Mouse (Mus musculus) kidney, postnatal 14 days (tissue): ENCODE measurements around the gene Gm17268.
A peak's percentile ranks its signal among the peaks of the same experiment; 100 is the strongest.

Experiments
- DNase-seq: peaks from one replicate; pipeline ENCODE4 v3.0.0; 2022; ENCODE audit warnings: mixed read lengths

Gm17268 gene

DNA sequence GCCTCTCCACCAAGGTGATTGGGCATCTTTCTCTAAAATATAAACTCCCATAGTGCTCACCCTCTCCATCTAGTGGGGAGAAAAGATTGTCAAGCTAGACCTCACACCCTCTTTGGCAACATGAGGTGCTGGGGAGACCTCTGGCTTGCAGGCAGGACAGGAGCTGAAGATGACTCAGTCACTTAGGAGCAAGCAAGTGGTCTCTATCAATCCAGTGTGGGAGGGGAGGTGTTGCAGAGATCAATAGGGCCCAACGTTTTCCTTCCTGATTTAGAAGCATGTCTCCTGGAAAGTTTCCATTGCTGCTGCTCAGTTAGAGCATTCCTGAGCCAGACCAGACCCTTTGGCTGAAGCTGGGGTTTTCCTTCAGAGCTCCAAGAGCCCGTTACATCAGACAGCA, at the start of gene Gm17268:
Gene Gm17268 (minus strand): TSS at position 28 of the 400 bp plus-strand sequence.
- no peak for DNase-seq

DNA sequence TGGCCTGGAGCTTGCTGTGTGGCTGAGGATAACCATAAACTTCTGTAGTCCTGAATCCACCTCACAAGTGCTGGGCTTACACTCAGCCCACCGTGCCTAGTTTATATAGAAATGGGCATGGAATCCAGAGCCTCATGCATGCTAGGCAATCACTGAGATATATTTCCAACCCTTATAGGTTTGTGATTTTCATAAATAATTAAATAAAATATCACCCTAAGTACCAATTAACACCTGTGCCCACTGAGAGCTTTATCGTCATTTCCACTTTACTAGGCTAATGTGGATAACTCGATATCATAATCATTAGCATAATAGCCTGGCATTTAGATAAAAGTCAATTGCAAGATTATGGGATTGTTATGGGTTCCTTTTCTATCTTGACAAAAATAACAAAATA, 46.0 kb upstream of the Gm17268 start:
- no peak for DNase-seq

DNA sequence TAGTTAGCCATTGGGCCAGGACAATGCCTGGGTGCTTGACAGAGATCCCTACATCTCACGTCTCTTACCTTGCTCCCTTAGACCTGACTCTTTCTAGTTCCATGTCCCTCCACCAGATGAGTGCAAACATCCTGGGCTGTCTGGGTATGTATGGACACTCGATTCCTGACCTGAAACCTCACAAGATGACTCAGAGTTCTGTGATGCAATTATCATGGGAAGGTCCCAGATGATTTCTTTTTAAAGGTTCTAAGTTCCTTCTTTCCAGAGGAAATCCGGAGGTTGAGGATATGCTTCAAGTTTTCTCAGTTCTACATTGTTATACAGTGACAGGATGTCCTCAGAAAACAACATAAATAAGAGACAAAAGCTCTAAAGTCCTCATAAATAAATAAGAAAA, 42.5 kb upstream of the Gm17268 start:
- no peak for DNase-seq

GRCm38 (mm10) chr11:82078136-82078730, 39.9 kb upstream of the Gm17268 start:
- DNase-seq: no peak

- no peak for DNase-seq
Measured at GRCm38 (mm10) chr11:82077031-82077430, 38.7 kb upstream of the Gm17268 start.

- DNase-seq: no peak
Measured at GRCm38 (mm10) chr11:82073686-82074085, 35.3 kb upstream of the Gm17268 start.

GRCm38 (mm10) chr11:82072984-82073383, 34.6 kb upstream of the Gm17268 start:
- DNase-seq: no peak

DNA sequence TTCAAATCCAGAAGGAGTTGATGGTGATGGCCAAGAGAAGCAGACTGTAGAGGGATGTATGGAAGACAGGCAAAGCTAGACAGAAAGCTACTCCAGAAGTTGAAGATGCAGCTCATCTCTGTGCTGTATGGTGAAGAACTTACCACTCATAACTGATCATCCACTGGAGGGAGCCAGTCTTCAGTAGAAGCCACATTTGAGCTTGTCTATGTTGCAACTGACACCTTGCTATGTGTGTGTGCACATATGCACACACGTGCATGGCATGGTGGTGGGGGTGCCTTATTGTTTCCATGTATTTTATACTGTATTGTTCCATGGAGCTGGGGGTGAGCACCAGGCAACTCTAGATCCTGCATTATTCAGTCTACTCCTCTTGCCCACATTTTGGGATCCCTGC, 34.0 kb upstream of the Gm17268 start:
- no peak for DNase-seq

DNA sequence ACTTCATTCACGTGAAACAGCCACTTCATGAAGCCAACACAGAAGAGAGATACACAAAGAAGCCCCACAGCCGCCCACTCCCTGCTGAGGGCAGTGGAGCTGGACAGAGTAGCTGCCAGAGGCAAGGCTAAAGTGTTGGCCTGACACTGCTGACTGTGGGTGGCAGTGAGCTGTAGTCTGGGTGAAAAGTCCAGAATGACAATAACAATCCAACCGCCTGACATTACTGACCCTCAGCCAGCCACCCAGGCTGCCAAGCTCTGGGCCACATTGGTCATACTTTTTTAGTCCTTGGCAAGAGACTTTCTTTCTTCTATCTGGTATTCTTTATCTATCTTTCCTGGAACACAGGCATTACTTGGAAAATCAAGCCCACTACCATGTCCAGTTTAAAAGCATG, 32.7 kb upstream of the Gm17268 start:
- no peak for DNase-seq

GRCm38 (mm10) chr11:82066953-82067571, 28.7 kb upstream of the Gm17268 start:
- DNase-seq: no peak

- no peak for DNase-seq
Measured at GRCm38 (mm10) chr11:82063454-82063853, 25.1 kb upstream of the Gm17268 start.

DNA sequence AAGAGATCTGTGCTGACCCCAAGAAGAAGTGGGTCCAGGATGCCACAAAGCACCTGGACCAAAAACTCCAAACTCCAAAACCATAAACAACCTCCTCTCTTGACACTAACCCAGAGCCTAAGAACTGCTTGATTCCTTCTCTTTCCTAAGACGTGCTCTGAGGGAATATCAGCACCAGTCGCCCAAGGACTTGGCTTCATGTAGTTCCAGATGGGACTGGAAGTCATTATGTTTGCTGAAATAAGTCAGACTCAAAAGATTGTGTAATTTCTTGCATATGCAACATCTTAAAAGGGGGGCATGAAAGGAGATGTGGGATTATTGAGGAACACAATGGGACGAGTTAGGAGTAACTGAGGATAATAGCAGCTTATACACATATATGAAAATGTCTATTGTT, 23.9 kb upstream of the Gm17268 start:
- DNase-seq: no peak

DNA sequence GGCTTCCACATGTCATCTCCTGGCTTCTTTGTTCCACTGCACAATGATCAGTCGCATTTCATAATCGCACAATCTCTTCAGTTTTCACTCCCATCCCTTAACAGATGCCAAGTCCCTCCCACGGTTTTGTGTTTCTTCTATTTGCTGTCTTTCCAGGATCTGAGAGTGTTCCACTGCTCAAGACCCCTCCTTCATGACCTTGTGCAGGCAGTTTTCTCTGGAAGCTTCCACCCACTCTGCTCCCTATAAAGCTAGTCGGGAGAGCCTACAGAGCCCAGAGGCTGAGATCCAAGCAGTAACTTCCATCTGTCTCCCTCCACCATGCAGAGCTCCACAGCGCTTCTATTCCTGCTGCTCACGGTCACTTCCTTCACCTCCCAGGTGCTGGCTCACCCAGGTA, 19.3 kb upstream of the Gm17268 start, which contains the start of gene Ccl11:
Gene Ccl11 (plus strand): TSS at position 178 of the 400 bp plus-strand sequence.
- no peak for DNase-seq

DNA sequence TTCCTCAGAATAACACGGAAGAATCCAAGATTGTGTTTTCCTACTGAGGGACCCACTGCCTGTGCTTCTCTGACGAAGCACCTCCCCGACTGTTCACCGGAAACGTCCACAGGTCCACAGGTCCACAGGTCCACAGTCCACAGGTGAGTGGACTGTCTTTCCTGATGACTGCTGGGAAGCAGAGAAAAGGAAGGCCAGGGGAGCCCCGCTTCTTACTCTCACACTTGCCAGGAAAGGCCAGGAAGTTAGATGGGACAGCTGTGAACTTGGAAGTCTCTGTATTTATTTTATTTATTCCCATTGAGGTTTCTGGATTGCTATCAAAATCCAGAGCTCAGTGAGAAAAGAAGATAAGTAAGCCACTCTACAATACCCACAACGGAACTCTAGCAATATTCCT, 15.5 kb upstream of the Gm17268 start:
- no peak for DNase-seq

DNA sequence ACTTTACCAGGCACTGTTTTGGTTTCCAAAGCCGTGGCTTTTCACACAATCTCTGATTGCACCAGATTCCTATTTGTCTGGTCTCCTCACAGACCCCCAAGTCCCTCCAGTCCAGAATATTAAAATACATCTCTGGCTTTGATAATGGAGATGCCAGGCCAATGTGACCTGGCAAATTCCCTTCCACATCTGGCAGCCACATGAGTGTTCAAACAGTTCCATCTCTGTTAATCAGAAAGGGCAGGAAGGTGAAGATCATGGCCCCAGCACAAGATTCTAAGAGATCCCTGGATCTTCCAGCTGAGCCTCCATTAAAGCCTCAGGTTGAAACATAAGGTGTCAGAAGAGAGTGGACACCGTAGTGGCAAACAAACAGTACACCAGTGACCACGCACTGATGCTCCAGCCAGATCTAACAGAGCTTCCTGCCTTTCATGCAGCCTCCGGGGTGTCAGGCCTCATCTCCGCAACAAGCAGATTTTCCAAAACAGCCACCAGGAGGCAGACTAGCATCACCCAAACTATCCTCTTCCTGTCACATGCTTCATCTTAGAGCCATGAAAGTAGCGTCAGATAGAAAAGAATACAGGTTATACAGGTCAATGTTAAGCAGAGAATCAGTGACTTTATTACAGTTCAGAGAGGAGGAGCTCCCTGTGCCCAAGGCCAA, 9.5 kb upstream of the Gm17268 start:
- DNase-seq: peak; percentile 48

- DNase-seq: no peak
Measured at GRCm38 (mm10) chr11:82045471-82045870, 7.1 kb upstream of the Gm17268 start, which contains the start of gene Ccl7. TSS of gene Ccl7 (plus strand) at chr11:82045712.

DNA sequence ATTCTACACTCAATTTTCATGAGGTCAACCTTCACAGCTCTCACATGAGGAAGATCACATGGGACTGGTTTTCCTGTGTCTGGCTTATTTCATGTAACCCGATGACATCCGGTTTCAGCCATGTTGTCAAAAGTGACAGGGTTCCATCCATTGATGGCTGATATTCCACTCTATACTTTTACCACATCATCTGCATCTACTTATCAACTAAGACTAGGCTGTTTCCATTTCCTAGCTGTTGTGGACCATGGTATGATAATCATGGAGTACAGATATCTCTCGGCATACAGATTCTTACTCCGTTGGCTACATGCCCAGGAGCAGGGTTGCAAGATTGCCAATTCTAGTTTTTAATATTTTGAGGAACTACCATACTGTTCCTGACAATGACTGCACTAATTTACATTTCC, 3.3 kb upstream of the Gm17268 start:
- DNase-seq: no peak

GRCm38 (mm10) chr11:82039132-82039660, 834 bp upstream of the Gm17268 start:
- DNase-seq: no peak

GRCm38 (mm10) chr11:82035857-82036256, 2.5 kb downstream of the Gm17268 start:
- DNase-seq: no peak

- peak; percentile 66 for DNase-seq
Measured at GRCm38 (mm10) chr11:82035356-82035755, 3.0 kb downstream of the Gm17268 start, which contains the start of gene Ccl2. TSS of gene Ccl2 (plus strand) at chr11:82035571.

DNA sequence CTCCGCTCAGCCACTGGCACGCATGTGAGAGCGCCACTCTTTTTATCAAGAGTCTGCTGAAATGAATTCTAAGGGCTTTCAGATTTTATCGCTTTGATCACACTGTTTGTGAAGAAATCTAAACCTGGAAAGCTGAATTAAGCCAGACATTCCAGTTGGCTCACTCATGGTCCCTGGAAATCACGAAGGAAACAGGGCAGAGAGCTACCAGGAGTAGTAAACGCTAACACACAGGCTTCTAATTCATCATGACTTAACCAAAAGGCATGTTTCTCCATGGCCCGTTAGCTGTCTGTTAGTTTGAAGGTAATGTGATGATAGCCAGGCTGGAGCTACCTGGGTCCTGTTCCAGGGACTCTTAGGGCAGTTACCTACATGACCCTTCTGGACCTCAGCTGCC, 3.9 kb downstream of the Gm17268 start:
- DNase-seq: no peak

- DNase-seq: peak; percentile 78
Measured at GRCm38 (mm10) chr11:82032678-82033344, 5.6 kb downstream of the Gm17268 start.

DNA sequence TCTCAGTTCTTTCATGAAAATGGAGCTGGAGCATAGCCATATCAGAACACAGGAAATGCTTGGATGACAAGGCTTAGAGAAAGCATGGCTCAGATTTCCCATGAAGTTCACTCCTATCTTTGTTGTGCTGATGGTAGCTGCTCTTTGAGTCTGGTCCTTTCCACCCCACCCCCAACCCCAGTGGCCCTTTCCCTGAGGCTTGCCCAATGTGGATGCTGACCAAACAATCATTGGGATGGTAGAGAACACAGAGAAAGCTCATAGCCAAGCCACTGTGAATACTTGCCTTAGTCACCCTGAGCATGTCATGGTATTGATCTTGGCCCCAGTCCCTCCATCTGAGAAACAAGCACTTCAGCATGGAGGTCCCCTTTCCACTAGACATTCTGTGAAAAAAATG, 6.2 kb downstream of the Gm17268 start:
- DNase-seq: no peak
